Mouse (Mus musculus) small intestine, adult 2 months (tissue): Measurements from ENCODE around the gene Slc25a19. TPM values are rescaled to one million over a fixed set of nuclear protein-coding genes. Genes with fewer than 3 reads are reported as not detected.
"Not testable (repeated sequence)": the region's sequence is repeated elsewhere in the genome, so short reads cannot be mapped to it uniquely, and the experiment has no call there.

Experiments used
- H3K27ac ChIP-seq: fragments of 200-500 bp; 2 replicates; pipeline ENCODE4 v1.5.1; 2012; ENCODE audit warnings: low read depth, low read length, control low read depth, inconsistent platforms; ENCODE audit not compliant: insufficient read depth
- H3K27me3 ChIP-seq: fragments of 200-500 bp; 2 replicates; pipeline ENCODE4 v1.6.1; 2012; ENCODE audit warnings: mild to moderate bottlenecking, moderate library complexity, low read length, inconsistent platforms; ENCODE audit not compliant: control insufficient read depth, insufficient read depth
- H3K36me3 ChIP-seq: fragments of 200-500 bp; 2 replicates; pipeline ENCODE4 v1.6.1; 2012; ENCODE audit warnings: mild to moderate bottlenecking, low read length, control low read depth, inconsistent platforms; ENCODE audit not compliant: control insufficient read depth, insufficient read depth
- H3K4me1 ChIP-seq: fragments of 200-500 bp; 2 replicates; pipeline ENCODE4 v1.6.1; 2012; ENCODE audit warnings: low read length, inconsistent platforms, mixed read lengths; ENCODE audit not compliant: control insufficient read depth, insufficient read depth, insufficient read length
- H3K4me3 ChIP-seq: fragments of 200-500 bp; 2 replicates; pipeline ENCODE4 v1.5.1; 2012; ENCODE audit warnings: low read depth, mild to moderate bottlenecking, control low read depth, inconsistent platforms, low read length, moderate library complexity
- CTCF ChIP-seq: fragments of 200-500 bp; IDR thresholded peaks from 2 replicates; pipeline ENCODE4 v1.5.1; 2012; ENCODE audit warnings: low read depth, mild to moderate bottlenecking, control low read depth, inconsistent platforms, low read length, moderate library complexity, mixed read lengths; ENCODE audit not compliant: insufficient replicate concordance, insufficient read length; ENCODE audit errors: extremely low read depth
- POLR2A ChIP-seq: fragments of 200-500 bp; IDR thresholded peaks from 2 replicates; pipeline ENCODE4 v1.6.1; 2012; ENCODE audit warnings: low read depth, mild to moderate bottlenecking, control low read depth, inconsistent platforms, low read length, moderate library complexity
- WGBS: fragments of 180-500 bp; shearing (Covaris S2); methylation state at CpG from one replicate; pipeline ENCODE4 v1.1.7; 2018; 5-methylcytosine and 5-hydroxymethylcytosine counted together
- polyA plus RNA-seq: library from polyadenylated mRNA; depleted of rRNA; stranded (reverse); fragments of >200 nt; gene quantifications from 2 replicates; pipeline ENCODE4 v1.2.3, GENCODE M21; 2012

Slc25a19 gene
- polyA plus RNA-seq, 1 experiment, result 19.6 TPM

DNA sequence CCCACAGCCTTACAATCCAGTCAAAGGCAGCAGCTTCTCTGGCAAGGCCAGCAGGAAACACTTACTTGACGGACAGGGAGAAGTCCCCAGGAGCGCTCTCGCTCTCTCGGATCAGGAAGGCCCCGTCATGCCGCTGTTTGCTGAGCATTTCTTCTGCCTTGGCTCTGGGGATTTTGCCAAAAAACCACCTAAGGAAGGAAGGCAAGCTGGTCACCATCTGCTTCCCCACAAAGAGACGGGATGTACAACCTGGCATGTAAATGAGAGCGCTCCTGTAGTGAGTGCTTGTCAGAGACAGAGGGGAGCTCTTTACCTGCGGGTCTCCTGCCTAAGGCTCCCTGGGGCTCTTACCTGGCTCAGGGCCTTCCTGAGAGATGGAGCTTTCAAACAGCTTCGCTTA lies 21.6 kb upstream of the Slc25a19 start:
- no peak for TF ChIP-seq CTCF
- TF ChIP-seq POLR2A, result no peak
- Histone ChIP-seq H3K27ac (no peak overlapping the region), H3K36me3 (peaks cover 47% of the 10 kb centered on the region), H3K27me3 (no peaks in the 10 kb centered on the region), H3K4me1 (no peaks in the 10 kb centered on the region), H3K4me3 (no peak overlapping the region)
- 75% methylated on average over 10 of the region's 10 CpGs for WGBS

DNA sequence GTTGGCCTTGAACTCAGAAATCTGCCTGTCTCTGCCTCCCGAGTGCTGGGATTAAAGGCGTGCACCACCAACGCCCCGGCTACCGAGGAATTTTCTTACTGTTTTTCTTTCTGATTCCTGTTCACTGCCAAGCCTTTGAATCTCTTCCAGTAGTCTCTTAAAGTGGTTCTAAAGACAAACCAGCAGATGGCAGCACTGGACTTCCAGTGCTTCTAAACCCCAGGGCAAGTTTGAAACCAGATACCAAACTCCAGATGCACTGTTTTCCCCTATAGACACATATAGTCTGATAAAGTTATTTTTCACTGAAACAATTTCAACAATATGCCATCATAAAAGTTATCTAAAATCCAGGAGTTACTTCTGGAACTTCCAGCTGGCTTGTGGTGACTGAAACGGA lies 19.4 kb upstream of the Slc25a19 start:
- Histone ChIP-seq H3K27ac (no peak overlapping the region), H3K36me3 (peaks cover 47% of the 10 kb centered on the region), H3K4me1 (no peaks in the 10 kb centered on the region), H3K27me3 (no peaks in the 10 kb centered on the region), H3K4me3 (no peak overlapping the region)
- whole genome bisulfite sequencing, result 26% methylated on average over 6 of the region's 6 CpGs
- TF ChIP-seq POLR2A, result no peak
- TF ChIP-seq CTCF, result peak; percentile 6; the same call in 1 of the 2 replicates

DNA sequence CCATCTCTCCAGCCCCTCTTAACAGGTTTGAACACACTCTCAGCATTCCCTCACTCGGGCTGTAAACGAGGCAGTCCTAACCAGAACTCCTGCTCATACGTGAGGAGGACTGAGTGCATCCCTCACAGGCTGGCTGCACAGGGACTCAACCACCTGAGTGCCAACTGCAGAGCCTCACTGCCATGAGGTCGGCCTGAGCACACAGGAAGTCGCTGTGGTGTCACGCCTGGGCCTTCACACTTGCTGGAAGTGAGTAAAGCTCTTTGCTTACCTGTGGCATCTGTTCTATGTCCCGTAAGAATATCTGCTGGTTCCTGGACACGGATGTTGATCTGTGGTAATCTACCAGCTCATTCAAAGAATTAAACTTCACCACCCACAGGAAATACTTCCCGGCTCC lies 18.3 kb upstream of the Slc25a19 start:
- Histone ChIP-seq H3K27me3 (no peaks in the 10 kb centered on the region), H3K4me3 (no peak overlapping the region), H3K4me1 (peaks cover under 1% of the 10 kb centered on the region; the same call in 1 of the 2 replicates), H3K27ac (no peak overlapping the region), H3K36me3 (peaks cover 46% of the 10 kb centered on the region)
- WGBS, result 90% methylated on average over 9 of the region's 9 CpGs
- no peak for TF ChIP-seq POLR2A

DNA sequence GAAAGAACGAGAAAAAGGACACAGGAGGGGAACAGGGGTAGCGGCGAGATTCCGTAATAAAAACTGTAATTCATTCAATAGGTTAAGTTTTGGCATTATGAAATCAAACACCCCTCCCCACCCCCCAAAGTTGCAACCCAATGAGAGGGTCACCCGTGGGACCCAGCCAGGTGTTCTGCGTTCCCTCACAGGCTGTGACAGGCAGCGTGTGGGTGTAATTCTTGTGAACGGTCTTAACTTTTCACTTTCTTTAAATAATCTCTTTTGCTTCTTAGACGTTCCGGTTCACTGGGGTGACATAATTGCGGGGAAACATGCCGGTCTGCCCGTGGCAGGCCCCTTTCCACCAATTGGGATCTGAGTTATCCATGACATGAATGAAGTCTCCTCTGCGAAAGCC lies 17.4 kb upstream of the Slc25a19 start:
- 92% methylated on average over 14 of the region's 14 CpGs for WGBS
- H3K4me3 ChIP-seq, H3K4me1 ChIP-seq, H3K27me3 ChIP-seq, H3K27ac ChIP-seq: not testable (repeated sequence)
- peaks cover 45% of the 10 kb centered on the region for H3K36me3 ChIP-seq

DNA sequence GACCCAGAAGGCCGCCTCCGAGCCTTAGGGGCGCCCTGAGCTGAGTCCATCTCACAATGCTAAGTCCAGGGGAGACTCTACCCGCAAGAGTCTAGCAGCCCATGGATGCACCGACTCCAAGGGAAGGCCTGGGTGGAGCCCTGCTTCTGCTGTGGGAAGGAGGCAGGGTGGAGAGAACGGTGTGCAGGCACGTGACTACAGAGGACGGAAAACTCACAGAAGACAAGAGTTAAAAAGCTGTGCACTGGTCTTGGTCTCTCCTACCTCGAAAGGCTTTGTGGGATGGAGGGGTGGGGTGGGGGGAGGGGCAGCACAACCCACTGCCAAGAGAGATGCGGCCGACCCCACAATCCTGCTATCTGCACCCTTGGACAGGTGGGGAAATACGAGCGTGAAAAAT lies 16.2 kb upstream of the Slc25a19 start:
- no peak for TF ChIP-seq POLR2A
- no peak for TF ChIP-seq CTCF
- WGBS, result 91% methylated on average over 13 of the region's 13 CpGs
- no peak overlapping the region for H3K4me3 ChIP-seq
- peaks cover 16% of the 10 kb centered on the region for H3K4me1 ChIP-seq
- H3K36me3 ChIP-seq, result peaks cover 37% of the 10 kb centered on the region
- no peak overlapping the region for H3K27ac ChIP-seq
- H3K27me3 ChIP-seq, result no peaks in the 10 kb centered on the region

DNA sequence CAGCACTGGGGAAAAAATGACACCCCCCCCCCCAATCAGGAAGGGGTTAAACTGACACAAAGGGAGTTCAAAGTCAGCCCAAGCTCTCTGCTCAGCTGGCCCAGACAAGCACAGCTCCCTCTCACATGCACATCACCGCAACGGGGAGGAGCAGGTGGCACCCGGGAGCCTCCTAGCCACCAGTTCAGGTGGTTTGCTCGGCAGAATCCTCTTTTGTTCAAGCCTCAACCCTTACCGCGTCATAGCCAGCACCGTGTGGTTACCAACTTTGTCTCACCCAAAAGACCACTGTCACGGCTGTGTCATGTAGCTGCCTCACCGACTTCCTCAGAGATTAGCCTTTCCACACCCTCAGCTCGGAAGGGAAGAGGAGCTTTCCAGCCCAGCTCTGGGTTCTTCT lies 15.2 kb upstream of the Slc25a19 start:
- WGBS, result 76% methylated on average over 10 of the region's 10 CpGs
- TF ChIP-seq CTCF (no peak), POLR2A (no peak)
- Histone ChIP-seq H3K27me3 (no peaks in the 10 kb centered on the region), H3K4me3 (no peak overlapping the region), H3K36me3 (peaks cover 31% of the 10 kb centered on the region), H3K4me1 (peaks cover 20% of the 10 kb centered on the region), H3K27ac (no peak overlapping the region)

DNA sequence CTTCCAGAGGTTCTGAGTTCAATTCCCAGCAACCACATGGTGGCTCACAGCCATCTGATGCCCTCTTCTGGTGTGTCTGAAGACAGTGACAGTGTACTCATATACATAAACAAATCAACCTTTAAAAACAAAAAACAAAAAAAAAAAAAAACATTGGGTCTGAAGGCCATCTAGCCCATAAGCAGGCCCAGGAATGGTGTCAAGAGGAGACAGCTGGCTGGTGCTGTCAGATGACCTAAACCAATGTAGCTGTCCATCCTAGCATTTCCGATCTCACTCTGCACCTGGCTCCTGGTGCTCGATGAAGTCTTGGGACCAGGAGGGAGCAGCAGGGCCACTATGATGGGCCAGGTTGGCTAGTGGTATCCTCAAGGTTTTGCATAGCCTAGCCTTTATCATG lies 14.6 kb upstream of the Slc25a19 start:
- no peak for TF ChIP-seq CTCF
- no peak for TF ChIP-seq POLR2A
- Histone ChIP-seq H3K36me3 (peaks cover 28% of the 10 kb centered on the region), H3K27ac (no peak overlapping the region), H3K27me3 (no peaks in the 10 kb centered on the region), H3K4me3 (no peak overlapping the region), H3K4me1 (peaks cover 20% of the 10 kb centered on the region)
- WGBS, result 88% methylated on average over 2 of the region's 2 CpGs

DNA sequence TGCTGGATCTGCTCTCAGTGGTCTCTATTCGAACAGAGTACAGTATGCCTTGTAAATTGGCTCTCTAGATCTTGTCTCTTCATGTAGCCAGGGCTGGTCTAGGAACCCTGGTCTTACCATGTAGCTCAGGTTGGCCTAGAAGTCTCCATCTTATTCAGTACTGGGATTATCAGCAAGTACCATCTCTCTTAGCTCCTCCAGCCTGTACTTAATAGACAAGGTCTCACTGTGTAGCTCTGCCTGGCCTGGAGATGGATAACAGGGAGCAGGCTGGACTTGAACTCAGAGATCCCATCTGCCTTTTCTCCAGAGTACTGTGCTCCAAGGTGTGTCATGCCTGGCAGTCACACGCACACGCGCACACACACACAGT lies 13.6 kb upstream of the Slc25a19 start:
- peak overlapping the region; percentile 80 for H3K27ac ChIP-seq
- H3K36me3 ChIP-seq, result peaks cover 22% of the 10 kb centered on the region
- TF ChIP-seq POLR2A (no peak), CTCF (no peak)
- H3K27me3 ChIP-seq, result no peaks in the 10 kb centered on the region
- H3K4me1 ChIP-seq, result peaks cover 20% of the 10 kb centered on the region
- 80% methylated on average over 4 of the region's 4 CpGs for WGBS
- H3K4me3 ChIP-seq, result no peak overlapping the region
